Mouse (Mus musculus) spleen, embryonic (tissue): Measurements from ENCODE around the gene Qars.

Experiments used
- CTCF ChIA-PET: fragments of 350-600 bp; sonication (Branson Sonifier 250); formaldehyde crosslinking; loops from one replicate; lab custom pipeline; 2022; lab: Charles Lee

Qars gene

GRCm38 (mm10) chr9:108486973-108487530 lies 20.5 kb upstream of the Qars start:
- CTCF ChIA-PET: interaction anchor here (0.6 kb wide), 1 partner anchor 14 kb away, joined by 3 read pairs; no protein-coding TSS in a partner anchor

GRCm38 (mm10) chr9:108488403-108488802 lies 19.1 kb upstream of the Qars start:
- CTCF ChIA-PET: no interaction called here

GRCm38 (mm10) chr9:108489215-108489614 lies 18.3 kb upstream of the Qars start:
- CTCF ChIA-PET: interaction anchor here (0.6 kb wide), 1 partner anchor 83 kb away, joined by 3 read pairs; no protein-coding TSS in a partner anchor

GRCm38 (mm10) chr9:108489702-108490558 lies 17.6 kb upstream of the Qars start:
- CTCF ChIA-PET: interaction anchor here (0.6 to 1.0 kb wide), 3 partner anchors 18 to 82 kb away, joined by 3 to 4 read pairs (median 3); no protein-coding TSS in a partner anchor

GRCm38 (mm10) chr9:108490559-108491285 lies 16.8 kb upstream of the Qars start, which contains the start of gene Usp19:
Gene Usp19, plus strand, starts transcription at chr9:108490602.
- CTCF ChIA-PET: interaction anchor here (0.8 to 1.0 kb wide), 2 partner anchors 18 to 47 kb away, joined by 3 to 4 read pairs; no protein-coding TSS in a partner anchor

- CTCF ChIA-PET: no interaction called here
Observed at GRCm38 (mm10) chr9:108491286-108491580, 16.3 kb upstream of the Qars start.

GRCm38 (mm10) chr9:108492043-108492750 lies 15.3 kb upstream of the Qars start:
- CTCF ChIA-PET: interaction anchor here (0.6 kb wide), 1 partner anchor 25 kb away, joined by 5 read pairs; no protein-coding TSS in a partner anchor

- CTCF ChIA-PET: no interaction called here
Observed at GRCm38 (mm10) chr9:108493246-108493645, 14.3 kb upstream of the Qars start.

- CTCF ChIA-PET: no interaction called here
Observed at GRCm38 (mm10) chr9:108494146-108494825, 13.2 kb upstream of the Qars start.

GRCm38 (mm10) chr9:108494905-108495304 lies 12.6 kb upstream of the Qars start:
- CTCF ChIA-PET: no interaction called here

- CTCF ChIA-PET: no interaction called here
Observed at GRCm38 (mm10) chr9:108499231-108499630, 8.3 kb upstream of the Qars start.

- CTCF ChIA-PET: no interaction called here
Observed at GRCm38 (mm10) chr9:108499943-108500342, 7.6 kb upstream of the Qars start.

GRCm38 (mm10) chr9:108506901-108507300 lies 605 bp upstream of the Qars start:
- CTCF ChIA-PET: no interaction called here

GRCm38 (mm10) chr9:108508776-108509175 lies 1.3 kb downstream of the Qars start:
- CTCF ChIA-PET: interaction anchor here (0.5 to 1.3 kb wide), 2 partner anchors 19 to 51 kb away, joined by 4 to 9 read pairs; partner anchors contain the start of genes Impdh2 and Usp19

- CTCF ChIA-PET: no interaction called here
Observed at GRCm38 (mm10) chr9:108516380-108517251, 9.1 kb downstream of the Qars start, which contains the start of gene Qrich1. Gene Qrich1, plus strand, starts transcription at chr9:108516806.

GRCm38 (mm10) chr9:108517253-108517930 lies 9.9 kb downstream of the Qars start:
- CTCF ChIA-PET: interaction anchor here (0.5 to 0.7 kb wide), 3 partner anchors 25 to 71 kb away, joined by 4 to 14 read pairs (median 5); no protein-coding TSS in a partner anchor

GRCm38 (mm10) chr9:108517931-108518332 lies 10.4 kb downstream of the Qars start:
- CTCF ChIA-PET: interaction anchor here (0.5 to 0.7 kb wide), 3 partner anchors 26 to 71 kb away, joined by 4 to 14 read pairs (median 5); no protein-coding TSS in a partner anchor

- CTCF ChIA-PET: no interaction called here
Observed at GRCm38 (mm10) chr9:108521604-108522003, 14.1 kb downstream of the Qars start.

GRCm38 (mm10) chr9:108523341-108523740 lies 15.8 kb downstream of the Qars start:
- CTCF ChIA-PET: no interaction called here
